Mouse (Mus musculus) thymus, postnatal 0 days (tissue): ENCODE data around the gene Trim24. TPM values are rescaled to one million over a fixed set of nuclear protein-coding genes. Genes with fewer than 3 reads are reported as not detected.
"Not testable (repeated sequence)": the region's sequence is repeated elsewhere in the genome, so short reads cannot be mapped to it uniquely, and the experiment has no call there.

Experiments
- DNase-seq: peaks from one replicate; pipeline ENCODE4 v3.0.0-alpha.2; 2015; ENCODE audit warnings: low spot score
- polyA plus RNA-seq: library from polyadenylated mRNA; unstranded; fragments of >200 nt; fragmentation: Nextera tagmentation; extraction: Ambion mirVana; gene quantifications from 2 replicates; pipeline ENCODE4 v1.2.1, GENCODE M21; 2015

The Trim24 gene
- polyA plus RNA-seq, result 12.2 and 15.7 TPM in 2 replicates

DNA sequence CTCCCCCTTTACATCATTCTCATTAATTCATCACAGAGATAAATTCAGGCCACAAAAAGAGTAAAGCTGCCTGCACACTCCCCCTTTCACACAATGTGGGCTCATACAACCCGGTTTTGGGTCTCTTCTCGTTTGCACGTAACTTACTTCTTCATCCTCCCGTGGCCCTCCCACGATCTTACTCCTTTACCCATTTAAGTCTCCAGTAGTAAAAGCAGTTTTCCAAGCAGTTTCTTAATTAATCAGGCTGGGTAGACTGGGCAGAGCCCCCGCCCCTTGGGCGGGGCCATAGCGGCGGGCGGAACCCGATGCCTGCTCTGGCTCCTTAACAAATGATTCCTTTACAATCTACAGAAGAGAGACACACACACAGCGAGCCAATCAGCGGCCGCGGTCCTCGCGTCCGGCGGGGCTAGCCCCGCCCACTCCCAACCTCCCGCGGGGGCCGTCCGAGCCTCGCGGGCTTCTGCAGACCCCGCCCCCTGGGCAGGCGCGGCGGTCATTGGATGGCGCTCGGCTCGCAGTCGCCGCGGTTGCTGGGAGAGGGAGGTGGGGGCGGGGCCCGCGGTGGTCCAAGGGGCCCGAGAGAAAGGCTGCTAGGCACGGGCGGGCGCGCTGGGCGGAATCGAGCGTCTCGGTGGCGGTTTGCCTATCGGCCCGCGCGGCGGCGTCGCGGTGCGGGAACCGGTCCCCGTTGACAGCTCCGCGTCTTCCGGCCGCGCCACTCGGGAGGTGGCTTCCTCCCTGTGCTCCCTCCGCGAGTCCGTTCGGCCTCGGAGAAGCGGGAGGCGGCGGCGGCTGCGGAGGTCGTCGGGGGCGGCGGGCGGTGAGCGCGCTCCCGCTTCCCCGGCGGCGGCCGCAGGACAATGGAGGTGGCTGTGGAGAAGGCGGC is at the start of gene Trim24:
TSS of gene Trim24 (plus strand) at position 567 of the 892 bp plus-strand sequence.
- peak; percentile 97 for DNase-seq

GRCm38 (mm10) chr6:37821531-37822051 is 49.0 kb upstream of the Trim24 start:
- DNase-seq, result peak; percentile 66

DNA sequence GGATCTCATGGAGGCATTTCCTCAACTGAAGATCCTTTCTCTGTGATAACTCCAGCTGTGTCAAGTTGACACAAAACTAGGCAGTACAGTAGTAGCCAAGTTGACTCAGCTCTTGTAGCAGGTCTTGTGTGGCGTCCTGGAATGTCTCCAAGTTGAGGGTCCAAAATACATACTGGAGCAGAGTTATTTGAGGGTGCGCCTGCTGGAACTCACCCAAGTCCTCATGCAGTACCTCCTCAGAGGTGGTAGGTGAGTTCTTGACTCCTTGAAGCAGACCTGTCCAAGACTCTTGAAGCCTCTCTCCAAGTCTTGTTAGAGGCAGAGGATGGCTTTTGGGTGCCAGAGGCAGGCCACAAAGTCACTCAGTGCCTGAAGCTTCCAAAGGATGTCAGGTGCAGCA is 48.2 kb upstream of the Trim24 start:
- no peak for DNase-seq

DNA sequence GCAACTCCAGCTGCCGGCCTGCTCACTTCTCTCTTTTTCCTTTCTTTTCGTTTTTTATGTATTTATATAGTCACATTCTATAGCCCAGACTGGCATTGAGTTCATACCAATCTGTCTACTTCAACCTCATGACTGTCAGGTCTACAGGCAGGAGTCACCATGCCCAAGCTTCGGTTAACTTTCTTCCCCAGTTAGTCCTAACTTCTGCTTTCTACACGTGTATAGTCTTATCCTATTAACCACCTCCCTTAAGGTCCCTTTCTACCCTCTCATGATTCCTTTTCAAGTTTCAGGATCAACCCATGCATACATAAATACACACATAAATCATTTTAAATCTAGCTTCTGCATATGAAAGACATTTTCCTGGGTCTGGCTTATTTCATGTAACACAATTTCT is 46.9 kb upstream of the Trim24 start:
- no peak for DNase-seq

DNA sequence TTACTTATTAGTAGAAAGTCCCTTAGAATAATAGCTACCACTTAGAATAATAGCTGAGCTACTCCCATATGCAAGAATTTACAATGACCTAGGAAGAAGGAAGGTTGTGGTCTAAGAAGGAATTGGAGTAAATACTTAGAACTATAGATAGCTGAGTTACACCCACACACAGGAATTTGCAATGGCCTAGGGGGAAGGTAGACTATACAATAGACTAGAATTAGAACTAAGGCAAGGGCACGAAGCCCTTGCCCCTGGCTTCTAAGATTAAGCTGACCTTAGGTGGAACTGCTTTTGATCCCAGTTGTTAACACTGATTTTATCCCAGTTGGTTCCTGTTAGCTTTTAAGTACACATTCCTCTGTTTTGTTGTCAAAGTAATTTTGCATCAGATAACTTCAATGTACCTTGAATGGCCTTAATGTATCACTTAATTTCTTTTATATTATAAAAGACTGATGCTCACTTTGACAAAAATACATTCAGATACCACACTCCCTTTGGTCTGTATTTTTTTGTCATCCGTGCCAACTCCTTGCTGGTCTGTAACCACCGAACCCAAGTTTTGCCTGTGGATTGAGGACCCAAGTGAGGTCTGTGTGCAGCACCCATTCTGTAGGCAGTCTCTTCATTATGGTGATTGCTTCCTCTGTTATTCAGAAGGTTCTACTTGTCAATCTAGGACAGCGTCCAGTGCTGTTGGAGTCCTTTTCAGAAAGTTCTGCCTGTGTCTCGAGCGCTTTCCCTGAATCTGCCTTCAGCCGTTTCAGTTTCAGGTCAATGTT is 45.1 kb upstream of the Trim24 start:
- not testable (repeated sequence) for DNase-seq

GRCm38 (mm10) chr6:37828955-37829354 is 41.7 kb upstream of the Trim24 start:
- no peak for DNase-seq

- DNase-seq, result no peak
Observed at GRCm38 (mm10) chr6:37829631-37830030, 41.0 kb upstream of the Trim24 start.

DNA sequence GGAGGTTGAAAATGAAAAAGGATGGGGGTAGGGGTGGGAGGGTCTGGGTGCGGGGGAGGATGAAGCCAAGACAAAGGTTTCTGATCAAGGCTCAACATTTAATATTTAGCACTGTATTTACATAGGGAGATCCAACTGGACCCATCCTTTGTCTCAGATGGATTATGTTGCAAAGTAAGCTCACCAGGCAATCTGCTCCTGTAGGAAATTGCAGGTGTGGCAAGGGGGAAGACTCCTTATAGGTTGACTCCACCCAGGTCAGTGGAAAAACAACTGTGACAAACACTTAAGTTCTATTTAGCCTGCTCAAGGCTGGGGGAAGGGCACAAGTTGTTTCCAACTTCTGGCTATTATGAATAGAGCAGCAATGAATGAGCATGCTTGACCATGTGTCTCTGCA is 36.9 kb upstream of the Trim24 start:
- DNase-seq, result no peak

DNA sequence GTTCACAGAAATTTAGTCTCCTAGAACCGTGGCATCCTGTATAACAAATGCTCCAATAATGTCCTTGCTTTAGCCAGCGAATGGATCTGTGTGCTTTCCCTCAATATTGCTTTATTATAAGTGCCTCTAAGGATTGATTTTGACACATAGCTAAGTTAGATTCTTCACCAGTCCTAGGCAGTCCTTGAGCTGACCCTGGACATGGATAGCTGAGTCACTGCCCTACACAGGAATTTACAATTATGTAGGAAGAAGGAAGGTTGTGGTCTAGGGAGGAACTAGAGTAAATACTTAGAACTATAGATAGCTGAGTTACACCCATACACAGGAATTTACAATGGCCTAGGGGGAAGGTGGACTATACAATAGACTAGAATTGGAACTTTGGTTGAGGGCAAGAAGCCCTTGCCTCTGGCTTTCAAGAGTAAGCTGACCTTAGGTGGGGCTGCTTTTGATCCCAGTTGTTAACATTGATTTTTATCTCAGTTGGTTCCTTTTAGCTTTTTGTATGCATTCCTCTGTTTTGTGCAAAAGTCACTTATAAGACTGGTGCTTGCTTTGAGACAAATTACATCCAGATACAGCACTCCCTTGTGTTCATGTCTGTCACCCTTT is 33.6 kb upstream of the Trim24 start:
- DNase-seq, result not testable (repeated sequence)

- no peak for DNase-seq
Observed at GRCm38 (mm10) chr6:37842779-37843605, 27.6 kb upstream of the Trim24 start.

DNA sequence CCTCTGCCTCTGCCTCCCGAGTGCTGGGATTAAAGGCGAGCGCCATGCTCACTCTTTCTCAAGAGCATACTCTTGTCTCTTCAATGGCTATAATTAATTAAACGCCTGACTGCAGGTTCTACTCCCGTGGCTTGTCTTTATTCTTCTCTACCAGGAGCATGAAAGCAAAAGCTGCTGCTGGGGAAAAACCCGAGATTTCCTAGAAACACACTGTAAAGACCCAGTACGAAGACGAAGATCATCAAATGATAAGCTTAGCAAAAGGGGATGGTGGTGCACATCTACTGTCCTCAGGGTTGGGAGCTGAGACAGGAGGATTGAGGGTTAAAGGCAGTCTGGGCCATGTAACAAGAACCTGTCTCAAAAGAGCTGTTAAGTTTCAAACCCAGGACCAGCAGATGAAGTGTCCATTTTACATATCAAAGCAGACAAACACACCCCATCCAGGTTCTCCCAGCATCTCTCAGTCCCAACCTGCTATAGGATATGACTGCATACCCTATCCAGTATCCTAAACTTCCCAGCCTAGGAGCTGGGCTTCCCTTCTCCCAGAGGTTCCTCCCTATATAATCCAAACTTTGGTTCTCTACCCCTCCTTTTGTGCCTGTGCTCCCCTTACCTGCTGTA is 26.9 kb upstream of the Trim24 start:
- no peak for DNase-seq

GRCm38 (mm10) chr6:37844947-37845346 is 25.7 kb upstream of the Trim24 start:
- not testable (repeated sequence) for DNase-seq

DNA sequence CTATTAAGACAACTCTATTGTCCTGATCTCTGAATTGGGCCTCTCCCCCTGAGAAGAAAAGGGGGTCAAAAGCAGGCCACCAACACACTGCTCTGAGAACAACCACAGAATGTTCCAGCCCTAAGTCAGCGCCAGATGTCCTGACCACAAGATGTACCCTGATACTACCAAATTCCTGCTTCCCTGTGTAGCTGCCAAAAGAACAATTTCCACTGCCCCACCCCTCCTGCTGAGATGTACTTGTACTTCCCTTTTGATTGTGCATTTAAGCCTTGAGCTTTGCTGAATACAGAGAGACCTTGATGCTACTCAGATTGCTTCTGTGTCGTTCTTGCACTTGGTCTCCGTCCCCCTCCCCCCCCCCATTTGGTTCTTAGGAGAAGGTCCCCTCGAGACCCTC is 23.1 kb upstream of the Trim24 start:
- DNase-seq, result not testable (repeated sequence)

DNA sequence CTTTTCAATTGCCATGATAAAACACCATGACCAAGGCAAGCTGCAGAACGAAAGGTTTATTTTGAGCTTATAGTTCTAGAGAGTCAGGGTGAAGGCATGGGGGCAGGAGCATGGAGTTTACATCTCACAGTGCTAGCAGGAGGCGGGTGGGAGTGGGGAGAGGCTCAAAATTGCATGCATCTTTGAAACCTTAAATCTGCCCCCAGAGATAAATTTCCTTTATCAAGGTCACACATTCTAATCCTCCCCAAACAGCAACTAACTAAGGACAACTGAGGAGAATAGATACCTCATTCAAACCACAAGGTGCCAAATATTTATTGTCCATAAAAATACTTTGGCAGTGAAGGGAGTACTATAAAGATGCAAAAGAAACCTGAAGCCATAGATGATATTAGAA is 19.3 kb upstream of the Trim24 start:
- DNase-seq, result no peak

DNA sequence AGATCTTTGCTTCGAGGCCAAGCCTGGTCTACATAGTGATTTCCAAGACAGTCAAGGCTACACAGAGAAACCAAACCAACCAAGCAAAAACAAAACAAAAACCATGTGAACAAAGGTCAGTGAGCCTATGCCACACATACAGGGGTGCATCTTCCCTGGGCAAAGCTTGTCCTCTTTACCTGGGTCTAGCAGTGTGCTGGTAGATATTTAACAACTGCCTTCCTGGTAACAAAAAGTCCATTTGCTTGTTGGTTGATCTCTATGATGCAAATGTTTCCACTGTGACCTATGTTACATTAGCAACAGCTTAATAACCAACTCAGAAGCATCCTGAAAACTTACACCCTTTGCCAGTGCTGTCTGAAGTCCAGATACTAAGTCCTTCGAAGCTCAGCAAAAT is 17.3 kb upstream of the Trim24 start:
- no peak for DNase-seq

DNA sequence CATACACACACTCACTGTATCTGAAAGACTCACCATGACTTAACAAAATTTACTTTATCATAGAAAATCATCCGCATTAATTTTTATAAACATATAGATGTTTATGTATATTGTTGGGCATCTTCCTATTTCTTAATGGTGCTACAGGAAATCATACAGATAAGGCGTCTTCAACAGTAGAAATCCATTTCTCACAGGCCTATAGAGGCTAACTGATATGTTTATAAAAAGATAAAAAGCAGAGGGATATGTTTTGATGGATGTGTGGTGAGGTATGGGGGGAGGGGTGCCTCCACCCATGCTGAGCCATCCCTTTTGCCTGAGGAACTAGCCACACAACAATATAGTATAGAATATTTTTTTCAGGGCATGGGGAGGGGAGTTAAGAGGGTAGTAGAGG is 15.2 kb upstream of the Trim24 start:
- DNase-seq, result no peak

DNA sequence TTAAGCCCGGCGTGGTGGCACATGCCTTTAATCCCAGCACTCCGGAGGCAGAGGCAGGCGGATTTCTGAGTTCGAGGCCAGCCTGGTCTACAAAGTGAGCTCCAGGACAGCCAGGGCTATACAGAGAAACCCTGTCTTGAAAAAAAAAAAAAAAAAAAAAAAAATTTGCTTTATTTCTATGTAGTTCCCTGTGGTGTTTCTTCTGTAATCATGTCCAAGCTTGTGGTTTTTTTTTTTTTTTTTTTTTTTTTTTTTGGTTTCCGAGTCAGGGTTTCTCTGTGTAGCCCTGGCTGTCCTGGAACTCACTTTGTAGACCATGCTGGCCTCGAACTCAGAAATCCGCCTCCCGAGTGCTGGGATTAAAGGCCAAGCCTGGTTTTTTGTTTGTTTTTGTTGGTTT is 14.3 kb upstream of the Trim24 start:
- DNase-seq, result not testable (repeated sequence)

DNA sequence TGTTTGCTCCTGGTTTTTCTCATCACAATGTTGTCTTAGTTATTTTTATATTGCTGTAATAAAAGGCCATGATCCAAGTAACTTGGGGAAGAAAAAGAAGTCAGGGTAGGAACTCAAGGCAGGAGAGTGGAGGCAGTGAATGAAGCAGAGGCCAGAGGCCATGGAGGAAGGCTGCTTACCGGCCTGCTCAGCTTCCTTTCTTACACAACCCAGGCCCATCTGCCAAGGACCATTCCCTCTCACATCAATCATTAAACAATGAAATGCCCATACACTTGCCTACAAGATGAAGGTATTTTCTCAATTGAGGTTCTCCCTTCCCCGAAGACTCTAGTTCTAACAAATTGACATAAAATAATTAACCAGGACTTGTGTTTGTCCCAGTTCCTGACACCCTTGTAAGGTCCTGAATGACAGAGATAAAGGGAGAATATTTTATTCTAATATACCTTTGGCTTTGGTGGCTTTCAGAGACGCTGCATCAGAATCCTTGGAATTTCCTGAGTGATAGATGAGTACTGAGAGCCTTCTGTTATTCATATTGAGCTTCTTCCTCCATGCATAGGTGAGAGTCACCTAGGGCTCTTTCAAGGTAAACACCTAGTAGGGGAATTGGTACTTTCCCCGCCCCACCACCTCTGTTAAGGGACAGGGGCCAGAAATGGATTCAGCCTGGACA is 13.3 kb upstream of the Trim24 start:
- no peak for DNase-seq

- no peak for DNase-seq
Observed at GRCm38 (mm10) chr6:37858126-37858525, 12.5 kb upstream of the Trim24 start.

GRCm38 (mm10) chr6:37862893-37863292 is 7.7 kb upstream of the Trim24 start:
- DNase-seq, result no peak
